In genomic region chr16:18210701-18211416, GRCm38 (mm10) we compare ENCODE assay signal across 9 mouse cellular contexts. TPM values are rescaled to one million over a fixed set of nuclear protein-coding genes. Genes with fewer than 3 reads are reported as not detected.
DNase-seq lines count a peak whose midpoint lies in the region; ATAC-seq and TF ChIP-seq lines count a peak whose summit lies in the region.
"Had no signal": no experiment of that assay in that cellular context is flagged by ENCODE, and none has a peak within 500 bp of the region (broad histone marks: within the 10 kb centered on the region; RNA-seq: fewer than 3 reads in every experiment).

No protein-coding gene starts in this region.

- H3K27ac ChIP-seq in spleen, adult 2 months (ENCODE audit: insufficient read depth, low read length) = no peak overlapping the region
- no peak overlapping the region for H3K27ac ChIP-seq in limb, embryonic 11.5 days (replicated peaks; ENCODE audit: low read depth, low read length)
- no peak overlapping the region for H3K27ac ChIP-seq in midbrain, postnatal 0 days (ENCODE audit: low read depth, low read length)

- WGBS in spleen, adult 2 months = 12% methylated on average over 8 of the region's 8 CpGs
- WGBS in limb, embryonic 11.5 days = 25% methylated on average over 8 of the region's 8 CpGs
- 25% methylated on average over 8 of the region's 8 CpGs for WGBS in midbrain, postnatal 0 days

- no peaks in the 10 kb centered on the region for H3K27me3 ChIP-seq in spleen, adult 2 months (ENCODE audit: control insufficient read depth, insufficient read depth, low read length)
- peaks cover 2% of the 10 kb centered on the region; the same call in 1 of the 2 replicates for H3K27me3 ChIP-seq in limb, embryonic 11.5 days (ENCODE audit: control insufficient read depth, insufficient read depth, low read length)
- H3K27me3 ChIP-seq in midbrain, postnatal 0 days (ENCODE audit: insufficient read depth, low read length) = no peaks in the 10 kb centered on the region

- no peak for TF ChIP-seq POLR2A in spleen, adult 2 months (IDR thresholded peaks at IDR 0.05; ENCODE audit: low read depth, low read length)

- no peak overlapping the region for H3K4me3 ChIP-seq in spleen, adult 2 months (ENCODE audit: extremely low read depth, insufficient read depth, insufficient read length)
- no peak overlapping the region for H3K4me3 ChIP-seq in limb, embryonic 11.5 days (ENCODE audit: low read depth, low read length)
- H3K4me3 ChIP-seq in midbrain, postnatal 0 days (ENCODE audit: low read depth, low read length) = no peak overlapping the region

- no peaks in the 10 kb centered on the region for H3K9me3 ChIP-seq in limb, embryonic 11.5 days (ENCODE audit: control insufficient read depth, low read length)
- no peaks in the 10 kb centered on the region for H3K9me3 ChIP-seq in midbrain, postnatal 0 days (ENCODE audit: low read length)

- no peaks in the 10 kb centered on the region for H3K4me1 ChIP-seq in spleen, adult 2 months (ENCODE audit: control insufficient read depth, insufficient read depth, insufficient read length)
- H3K4me1 ChIP-seq in limb, embryonic 11.5 days (ENCODE audit: control insufficient read depth, insufficient read depth, low read length) = peaks cover 12% of the 10 kb centered on the region
- H3K4me1 ChIP-seq in midbrain, postnatal 0 days (ENCODE audit: insufficient read depth, low read length) = peaks cover 21% of the 10 kb centered on the region; the same call in 1 of the 2 replicates

- H3K4me2 ChIP-seq in limb, embryonic 11.5 days (ENCODE audit: low read depth, severe bottlenecking) = no peak overlapping the region
- no peak overlapping the region for H3K4me2 ChIP-seq in midbrain, postnatal 0 days (ENCODE audit: low read depth, low read length, poor library complexity, severe bottlenecking)

- H3K36me3 ChIP-seq in spleen, adult 2 months (ENCODE audit: control insufficient read depth, insufficient read depth, low read length) = no peaks in the 10 kb centered on the region
- H3K36me3 ChIP-seq in limb, embryonic 11.5 days (ENCODE audit: control insufficient read depth, insufficient read depth, low read length) = no peaks in the 10 kb centered on the region
- H3K36me3 ChIP-seq in midbrain, postnatal 0 days (ENCODE audit: insufficient read depth, low read length) = no peaks in the 10 kb centered on the region

- ATAC-seq in limb, embryonic 11.5 days (ENCODE audit: insufficient number of reproducible peaks, low FRiP score, low TSS enrichment, low read depth) = no peak
- no peak for ATAC-seq in midbrain, postnatal 0 days (ENCODE audit: low FRiP score)
- no peak for ATAC-seq in erythroid progenitor cell, adult 5-6 weeks (replicated peaks; ENCODE audit: low FRiP score, poor library complexity, severe bottlenecking)

- peak in 1 of 2 experiments; percentile 53 for DNase-seq in spleen, adult 2 months (ENCODE audit: low read depth in 1 of 2, low spot score in 2 of 2)
- DNase-seq in spleen, adult 12 weeks (ENCODE audit: low spot score) = no peak
- DNase-seq in adrenal gland, postnatal 10 days = peak; percentile 83
- DNase-seq in embryo, embryonic 11 days = peak; percentile 61
- DNase-seq in kidney, adult 11 months = peak; percentile 26
- peak; percentile 85 for DNase-seq in limb, embryonic 11.5 days (ENCODE audit: low spot score)
- DNase-seq in midbrain, postnatal 0 days (ENCODE audit: low spot score) = peak; percentile 73

- no peak overlapping the region for H3K9ac ChIP-seq in limb, embryonic 11.5 days (ENCODE audit: low read length)
- H3K9ac ChIP-seq in midbrain, postnatal 0 days (replicated peaks; ENCODE audit: low read length, poor library complexity, severe bottlenecking) = no peak overlapping the region

- peak; percentile 47; the same call in 1 of the 2 replicates for TF ChIP-seq CTCF in spleen, adult 2 months (IDR thresholded peaks at IDR 0.05; ENCODE audit: extremely low read depth, insufficient read depth, insufficient read length, insufficient replicate concordance)
- TF ChIP-seq CTCF in midbrain, postnatal 0 days (IDR thresholded peaks at IDR 0.05) = peak; percentile 89

RNA-seq across cellular contexts. Expression of gene Ccdc188, which starts 6.8 kb away (rescaled TPM):
- not detected in 2 replicates for polyA plus RNA-seq in spleen, adult 2 months (2012; rRNA removed)
- not detected for total RNA-seq in adrenal gland, postnatal 10 days (2021)
- not detected in 2 replicates for polyA plus RNA-seq in limb, embryonic 11.5 days (2014; fragmentation: Nextera tagmentation; extraction: Ambion mirVana)
- total RNA-seq in midbrain, postnatal 0 days (2014; rRNA removed) = not detected in 2 replicates
- polyA plus RNA-seq in midbrain, postnatal 0 days (2015; fragmentation: Nextera tagmentation; extraction: Ambion mirVana) = not detected in 2 replicates
- total RNA-seq in erythroid progenitor cell, adult 5-6 weeks (2015; ENCODE audit: low replicate concordance) = not detected in 2 replicates
- not detected in 2 replicates for total RNA-seq in erythroid progenitor cell, adult 5-6 weeks (2017; ENCODE audit: low replicate concordance)
- total RNA-seq: neutrophil, adult 5-6 weeks had no signal

RNA-seq across cellular contexts. Expression of gene Zdhhc8, which starts 24.1 kb away (rescaled TPM):
- 52.3 and 72.4 TPM in 2 replicates for polyA plus RNA-seq in spleen, adult 2 months (2012; rRNA removed)
- total RNA-seq in adrenal gland, postnatal 10 days (2021) = 10 to 100 TPM; 18.9 to 20.5 TPM
- 14.5 and 14.6 TPM in 2 replicates for polyA plus RNA-seq in limb, embryonic 11.5 days (2014; fragmentation: Nextera tagmentation; extraction: Ambion mirVana)
- 34.1 and 41.2 TPM in 2 replicates for total RNA-seq in midbrain, postnatal 0 days (2014; rRNA removed)
- polyA plus RNA-seq in midbrain, postnatal 0 days (2015; fragmentation: Nextera tagmentation; extraction: Ambion mirVana) = 13.8 and 14.6 TPM in 2 replicates
- total RNA-seq in erythroid progenitor cell, adult 5-6 weeks (2015; ENCODE audit: low replicate concordance) = 1.4 TPM in 1 of 2 replicates, not detected in the other
- 2.2 TPM in 1 of 2 replicates, not detected in the other for total RNA-seq in erythroid progenitor cell, adult 5-6 weeks (2017; ENCODE audit: low replicate concordance)

RNA-seq across cellular contexts. Expression of gene Trmt2a, which starts 37.6 kb away (rescaled TPM):
- polyA plus RNA-seq in spleen, adult 2 months (2012; rRNA removed) = 56.2 and 65.4 TPM in 2 replicates
- total RNA-seq in adrenal gland, postnatal 10 days (2021) = 10 to 100 TPM; 34.2 to 46.7 TPM
- polyA plus RNA-seq in limb, embryonic 11.5 days (2014; fragmentation: Nextera tagmentation; extraction: Ambion mirVana) = 95.8 and 96.0 TPM in 2 replicates
- 55.5 and 57.4 TPM in 2 replicates for total RNA-seq in midbrain, postnatal 0 days (2014; rRNA removed)
- 67.6 and 76.4 TPM in 2 replicates for polyA plus RNA-seq in midbrain, postnatal 0 days (2015; fragmentation: Nextera tagmentation; extraction: Ambion mirVana)
- total RNA-seq in erythroid progenitor cell, adult 5-6 weeks (2015; ENCODE audit: low replicate concordance) = 51.2 and 52.4 TPM in 2 replicates
- 20.2 and 30.0 TPM in 2 replicates for total RNA-seq in erythroid progenitor cell, adult 5-6 weeks (2017; ENCODE audit: low replicate concordance)

RNA-seq across cellular contexts. Expression of gene Ranbp1, which starts 37.7 kb away (rescaled TPM):
- polyA plus RNA-seq in spleen, adult 2 months (2012; rRNA removed) = 51.8 and 53.6 TPM in 2 replicates
- 100 to 1,000 TPM; 123 to 127 TPM for total RNA-seq in adrenal gland, postnatal 10 days (2021)
- 1,289 and 1,302 TPM in 2 replicates for polyA plus RNA-seq in limb, embryonic 11.5 days (2014; fragmentation: Nextera tagmentation; extraction: Ambion mirVana)
- 170 and 192 TPM in 2 replicates for total RNA-seq in midbrain, postnatal 0 days (2014; rRNA removed)
- 412 and 447 TPM in 2 replicates for polyA plus RNA-seq in midbrain, postnatal 0 days (2015; fragmentation: Nextera tagmentation; extraction: Ambion mirVana)
- total RNA-seq in erythroid progenitor cell, adult 5-6 weeks (2015; ENCODE audit: low replicate concordance) = 144 and 145 TPM in 2 replicates
- 76.8 and 133 TPM in 2 replicates for total RNA-seq in erythroid progenitor cell, adult 5-6 weeks (2017; ENCODE audit: low replicate concordance)

RNA-seq across cellular contexts. Expression of gene Gm49776, which starts 47.3 kb away (rescaled TPM):
- not detected in 2 replicates for polyA plus RNA-seq in spleen, adult 2 months (2012; rRNA removed)
- not detected for total RNA-seq in adrenal gland, postnatal 10 days (2021)
- polyA plus RNA-seq in limb, embryonic 11.5 days (2014; fragmentation: Nextera tagmentation; extraction: Ambion mirVana) = 1.3 and 1.7 TPM in 2 replicates
- 0.57 TPM in 1 of 2 replicates, not detected in the other for total RNA-seq in midbrain, postnatal 0 days (2014; rRNA removed)
- polyA plus RNA-seq in midbrain, postnatal 0 days (2015; fragmentation: Nextera tagmentation; extraction: Ambion mirVana) = 1.3 TPM in 1 of 2 replicates, not detected in the other
- total RNA-seq in erythroid progenitor cell, adult 5-6 weeks (2015; ENCODE audit: low replicate concordance) = not detected in 2 replicates
- 4.1 TPM in 1 of 2 replicates, not detected in the other for total RNA-seq in erythroid progenitor cell, adult 5-6 weeks (2017; ENCODE audit: low replicate concordance)
- total RNA-seq: neutrophil, adult 5-6 weeks had no signal

Comparison
In these comparisons a context has a peak if more than half of its experiments do, and no peak if none do; other contexts are left out.
1. RNA of gene Zdhhc8, which starts 24.1 kb away (total RNA-seq): 34.1 to 41.2 TPM in midbrain, postnatal 0 days and 18.9 to 20.5 TPM in adrenal gland, postnatal 10 days; 1.4 to 2.2 TPM in erythroid progenitor cell, adult 5-6 weeks; every median in the first group is over 4 times any median in the second.